Mouse (Mus musculus): Measurements from ENCODE around the gene Svs2.
"Not testable (repeated sequence)": the region's sequence is repeated elsewhere in the genome, so short reads cannot be mapped to it uniquely, and the experiment has no call there.

Gene Svs2

DNA sequence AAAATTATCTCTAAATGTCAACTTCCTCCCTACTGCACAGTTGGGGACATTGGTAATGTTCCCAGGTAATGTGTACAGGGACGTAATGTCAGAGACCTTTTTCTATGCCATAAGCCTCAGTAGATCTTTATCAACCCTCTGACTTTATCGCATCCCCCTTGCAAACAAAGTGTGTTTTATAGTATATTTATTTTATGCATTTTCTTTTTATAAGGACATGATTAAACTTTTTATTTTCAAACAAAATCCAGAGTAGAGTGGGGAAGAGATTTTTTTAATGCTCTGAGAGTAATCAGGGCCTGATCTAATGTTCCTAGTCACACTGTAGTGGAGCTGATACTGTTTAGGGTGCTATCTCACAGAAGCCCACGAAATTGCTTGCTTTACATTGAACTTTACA is at the start of gene Svs2:
Gene Svs2, minus strand, starts transcription at position 101 of the 400 bp plus-strand sequence.
- no peak for DNase-seq

DNA sequence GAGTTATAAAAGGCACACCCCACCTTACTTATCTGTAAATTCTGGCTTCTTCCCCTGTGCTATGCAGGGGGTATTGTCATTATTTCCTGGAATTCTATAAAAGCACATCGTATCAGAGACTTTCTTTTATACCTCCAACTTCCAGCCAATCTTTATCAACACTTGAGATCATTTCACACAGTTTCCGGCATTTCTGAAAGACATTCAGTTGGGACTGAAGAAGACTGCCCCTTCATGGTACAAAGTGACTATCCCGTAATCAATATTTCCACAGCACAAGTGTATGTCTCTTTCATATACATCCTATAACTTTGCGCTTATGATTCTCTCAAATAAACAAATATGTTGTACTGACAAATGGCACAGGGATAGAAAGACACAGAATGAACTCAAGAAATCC is 40.1 kb upstream of the Svs2 start, which contains the start of gene Svs4:
Gene Svs4, minus strand, starts transcription at position 101 of the 400 bp plus-strand sequence.
- no peak for DNase-seq

DNA sequence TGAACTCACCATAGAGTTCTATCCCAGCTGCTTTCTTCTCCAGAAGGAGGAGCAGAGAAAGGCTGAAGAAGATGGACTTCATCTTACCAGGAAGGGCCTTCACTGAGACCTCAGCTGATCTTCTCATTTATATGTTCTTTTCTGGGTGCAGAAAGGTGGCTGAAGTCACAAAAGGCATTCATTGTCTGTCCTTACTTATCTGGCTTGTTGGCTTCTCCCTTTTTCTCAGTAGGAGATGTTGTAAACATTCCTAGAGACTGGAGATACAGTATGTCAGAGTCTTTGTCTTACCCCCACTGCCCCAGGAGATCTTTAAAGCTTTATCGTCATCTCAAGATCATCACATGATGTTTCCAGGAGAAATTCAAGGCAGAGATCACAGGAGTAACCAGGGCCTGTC is 18.3 kb upstream of the Svs2 start, which contains the start of gene Svs3b:
Gene Svs3b, minus strand, starts transcription at position 101 of the 400 bp plus-strand sequence.
- not testable (repeated sequence) for DNase-seq

DNA sequence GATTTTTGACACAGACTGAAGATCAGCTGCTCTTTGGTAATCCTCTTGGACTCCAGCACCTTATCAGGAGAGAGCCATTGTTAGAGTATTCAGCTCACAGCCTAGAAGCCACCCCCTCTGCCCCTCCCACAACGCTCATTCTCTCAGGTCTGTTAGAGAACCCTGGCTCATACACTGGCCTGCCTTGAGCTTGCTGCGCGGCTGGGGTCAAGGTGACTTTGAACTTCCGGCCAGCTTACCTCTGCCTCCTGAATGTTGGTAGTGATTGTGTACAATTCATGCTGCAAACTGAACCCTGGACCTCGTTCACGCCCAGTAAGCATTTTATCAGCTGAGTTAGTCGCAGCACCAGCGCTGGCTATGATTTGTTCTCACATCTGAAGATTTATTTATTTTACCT is 5.6 kb downstream of the Svs2 start:
- DNase-seq = no peak

DNA sequence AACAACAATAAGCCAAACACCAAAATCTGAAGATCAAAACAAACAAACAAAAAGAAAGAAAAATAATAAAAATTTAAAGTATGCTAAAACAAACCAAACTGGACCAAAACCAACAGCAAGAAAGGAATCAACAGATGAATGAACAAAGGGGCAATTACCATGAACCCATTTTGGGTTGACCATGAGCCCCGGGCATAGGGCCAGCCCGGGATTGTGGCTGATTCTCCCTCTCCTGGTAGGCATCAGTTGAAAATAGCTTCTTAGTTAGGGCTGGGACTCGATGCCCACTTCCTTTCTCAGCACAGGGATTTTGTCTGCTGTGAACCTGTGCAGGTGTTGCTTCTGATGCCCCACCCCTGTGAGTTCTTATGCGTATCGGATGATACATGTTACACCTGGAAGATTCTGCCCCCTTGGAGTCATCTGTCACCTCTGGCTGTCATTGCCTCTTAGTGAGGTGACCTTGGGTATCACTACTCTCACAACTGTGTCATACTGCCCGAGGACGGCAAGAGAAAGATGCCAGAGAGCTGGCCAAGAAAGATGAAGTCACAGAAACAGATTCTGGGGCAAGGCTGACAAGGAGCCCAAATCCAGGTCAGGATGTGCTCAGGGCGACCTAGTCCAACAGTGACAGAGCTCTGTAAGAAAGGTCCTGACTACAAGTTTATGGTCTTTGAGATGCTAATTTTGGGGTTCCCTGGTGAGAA is 9.8 kb downstream of the Svs2 start:
- DNase-seq = no peak

DNA sequence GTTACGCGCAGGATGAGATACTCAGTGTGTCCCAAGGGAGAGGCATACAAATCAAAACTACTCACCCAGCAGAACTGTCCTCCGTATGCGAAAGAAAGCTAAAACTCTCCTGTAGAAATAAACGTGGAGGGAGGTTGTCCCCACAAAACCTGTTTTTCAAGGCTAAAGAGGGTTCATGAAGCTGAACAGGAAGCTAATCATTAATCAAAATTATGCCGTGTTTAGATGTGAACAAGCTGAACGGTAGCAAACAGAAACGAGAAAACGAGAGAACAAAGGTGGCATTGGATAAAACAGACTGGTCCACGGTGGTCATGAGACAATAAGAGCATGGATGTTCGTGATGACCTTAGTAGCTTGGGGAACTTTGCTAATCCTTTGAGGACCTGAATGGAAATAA is 16.7 kb downstream of the Svs2 start, which contains the start of gene Wfdc15b:
Gene Wfdc15b, minus strand, starts transcription at position 139 of the 400 bp plus-strand sequence.
- DNase-seq = no peak

DNA sequence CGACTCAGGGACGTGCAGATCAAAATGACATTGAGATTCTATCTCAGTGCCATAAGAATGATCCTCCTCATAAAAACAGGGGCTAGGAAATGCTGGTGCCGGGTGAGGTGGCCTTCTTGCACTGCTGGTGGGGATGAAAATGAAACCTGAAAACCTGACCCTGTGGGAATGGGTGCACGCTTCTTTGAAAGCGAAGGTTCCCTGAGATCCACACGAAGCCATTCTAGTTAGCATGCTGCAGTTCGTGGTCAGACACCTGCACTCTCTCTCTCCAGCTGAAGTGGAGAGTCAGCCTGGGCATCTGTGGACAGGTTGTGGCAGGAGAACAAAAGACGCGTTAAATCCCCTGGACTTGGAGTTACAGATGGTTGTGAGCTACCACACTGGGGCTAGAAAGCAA is 19.0 kb downstream of the Svs2 start:
- peak; percentile 37 for DNase-seq

DNA sequence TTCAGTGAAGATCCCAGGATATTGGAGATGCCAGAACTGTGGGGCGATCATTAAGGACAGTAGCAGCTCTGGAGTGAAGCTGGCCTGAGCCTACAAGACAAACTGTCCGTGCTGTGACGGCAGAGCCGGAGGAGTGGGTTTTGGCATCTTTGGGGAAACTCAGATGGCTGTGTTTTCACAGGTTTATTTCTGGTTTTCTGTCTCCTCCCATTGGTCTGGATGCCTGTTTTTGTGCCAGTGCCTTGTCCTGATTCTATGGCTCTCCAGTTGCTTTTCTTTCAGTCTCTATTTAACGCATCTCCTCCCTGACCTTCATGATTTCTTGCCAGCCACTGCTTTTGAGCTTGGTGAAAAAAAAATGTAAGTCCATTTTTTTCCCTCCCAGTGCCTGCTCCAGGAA is 25.6 kb downstream of the Svs2 start:
- DNase-seq = no peak

DNA sequence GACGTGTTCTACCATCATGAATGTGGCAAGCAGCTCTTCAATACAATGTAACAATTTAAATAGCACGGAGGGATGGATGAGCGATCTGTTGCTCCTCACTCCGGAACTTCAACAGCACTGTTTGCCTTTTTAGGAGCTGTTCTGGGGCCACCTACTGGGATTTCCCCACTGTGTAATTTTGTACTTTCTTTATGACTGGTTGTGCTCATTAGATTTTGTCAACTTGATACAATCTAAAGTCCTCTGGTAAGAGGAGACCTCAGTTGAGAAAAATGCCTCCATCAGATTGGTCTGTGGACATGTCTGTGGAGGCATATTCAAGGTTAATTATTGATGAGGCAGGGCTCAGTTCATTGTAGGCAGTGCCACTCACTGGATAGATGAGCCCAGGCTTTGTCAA is 27.4 kb downstream of the Svs2 start:
- DNase-seq = no peak

DNA sequence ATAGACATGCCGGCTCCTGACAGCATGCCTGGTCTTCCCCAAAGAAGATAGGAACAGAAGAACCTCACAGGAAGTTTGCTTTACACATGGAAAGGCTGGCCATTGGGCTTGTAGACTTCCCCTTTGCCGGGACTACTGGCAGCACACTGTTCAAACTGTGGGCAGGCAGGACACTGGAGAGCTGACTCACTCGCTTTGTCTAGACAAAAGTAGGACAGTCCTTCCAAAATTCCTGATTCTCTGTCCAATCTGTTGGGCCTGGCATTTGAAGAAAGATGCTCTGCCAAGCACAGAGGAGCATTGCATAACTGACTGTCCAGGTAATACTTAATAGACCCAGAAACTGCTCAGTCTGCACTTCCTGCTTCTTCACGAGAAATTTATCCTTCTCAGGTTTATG is 31.6 kb downstream of the Svs2 start:
- DNase-seq = peak; percentile 27

DNA sequence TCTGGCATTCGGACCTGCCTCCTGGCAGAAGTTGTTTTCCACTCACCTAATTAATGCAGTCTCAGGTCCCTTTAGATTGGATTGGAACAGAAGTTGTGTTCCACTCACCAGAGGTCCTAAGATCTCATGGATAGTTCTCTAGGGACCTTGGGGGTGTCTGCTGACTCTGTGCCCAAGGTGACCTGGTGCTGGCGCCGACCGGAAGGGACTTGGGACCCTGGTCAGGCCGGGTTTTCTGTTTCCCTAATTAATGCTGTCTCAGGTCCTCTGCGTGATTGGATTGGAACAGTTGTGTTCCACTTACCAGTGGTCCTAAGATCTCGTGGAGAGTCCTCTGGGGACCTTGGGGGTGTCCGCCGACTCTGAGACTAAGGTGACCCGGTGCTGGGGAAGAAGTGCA is 32.3 kb downstream of the Svs2 start:
- DNase-seq = peak; percentile 75

DNA sequence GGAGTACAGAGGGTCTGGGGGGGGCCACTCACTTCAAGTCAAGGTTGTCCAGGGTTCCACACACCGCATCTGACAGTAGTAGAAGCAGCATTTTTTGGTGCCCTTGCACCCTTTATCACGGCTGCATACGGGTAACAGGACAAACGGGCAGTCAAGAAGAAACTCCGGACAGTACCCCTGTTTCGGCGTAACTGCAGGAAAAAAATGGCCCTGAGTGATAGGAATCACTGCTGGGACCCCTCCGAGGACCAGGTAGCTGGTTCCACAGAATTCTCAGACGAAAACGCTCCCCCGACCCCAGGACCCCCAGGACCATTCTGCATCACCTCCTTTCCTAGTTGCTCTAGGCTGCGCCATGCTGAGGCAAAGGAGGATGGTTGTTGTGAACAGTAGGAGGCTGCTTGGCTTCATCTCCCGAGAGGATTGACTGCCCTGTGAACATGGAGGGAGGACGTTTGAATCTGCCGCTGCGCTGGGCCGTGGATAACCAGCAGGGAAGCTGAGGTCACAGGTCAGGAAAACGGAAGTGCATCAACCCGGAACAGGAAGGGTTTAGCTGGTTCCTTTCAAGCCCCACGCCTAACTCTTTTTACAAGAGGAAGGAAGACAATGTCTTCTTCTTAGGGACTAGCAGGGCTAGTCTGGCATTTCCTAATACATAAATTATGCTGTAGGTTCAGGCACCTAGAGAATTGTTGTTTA is 38.5 kb downstream of the Svs2 start, which contains the start of gene Wfdc15a:
Gene Wfdc15a, minus strand, starts transcription at position 505 of the 702 bp plus-strand sequence.
- DNase-seq = peak; percentile 75

DNA sequence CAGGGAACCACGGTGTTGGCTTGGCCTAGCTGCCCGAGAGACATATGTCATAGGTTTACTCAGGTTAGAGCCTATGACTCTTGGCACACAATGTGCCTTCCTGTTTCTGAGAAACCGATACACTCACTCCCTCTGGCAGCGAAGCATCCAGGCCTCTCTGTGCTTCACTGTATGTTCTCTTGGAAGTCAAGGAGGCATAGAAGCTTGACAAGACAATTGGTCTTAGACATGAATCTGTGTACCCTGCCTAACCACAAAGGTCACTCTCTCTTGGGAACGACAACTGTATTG is 41.6 kb downstream of the Svs2 start:
- peak; percentile 57 for DNase-seq

DNA sequence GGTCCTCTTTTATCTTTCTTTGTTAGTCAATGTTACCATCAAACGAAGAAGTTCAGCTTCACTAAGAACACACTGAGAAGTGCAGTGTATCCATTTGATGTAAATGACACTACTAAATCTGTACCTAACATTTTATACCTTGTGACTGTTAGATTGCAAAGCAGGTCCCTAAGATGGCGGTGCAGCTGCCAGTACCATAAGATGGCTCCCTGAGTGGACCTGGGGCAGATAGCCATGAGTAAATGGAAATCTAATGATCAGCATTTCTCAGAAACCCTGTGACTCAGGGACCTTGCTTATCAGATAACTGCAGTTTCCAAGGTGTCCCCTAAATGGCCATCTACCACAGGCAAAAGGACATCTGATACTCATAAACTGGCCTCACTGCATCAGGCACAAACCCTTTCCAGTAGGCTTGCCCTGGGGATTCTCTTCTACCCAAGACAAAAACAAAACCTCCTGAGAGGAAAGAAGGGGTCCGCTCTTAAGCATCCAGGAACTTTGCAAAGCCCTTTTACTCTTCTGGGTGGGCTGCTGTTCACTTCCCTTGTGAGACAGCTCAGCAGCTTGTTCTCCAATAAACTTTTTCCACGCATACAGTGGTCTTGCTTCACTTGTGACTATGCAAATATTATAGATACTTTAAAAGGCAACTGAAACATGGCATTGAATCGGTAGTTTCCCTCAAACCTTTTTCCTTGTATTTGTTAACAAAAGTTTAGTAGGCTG is 42.1 kb downstream of the Svs2 start:
- DNase-seq = peak; percentile 31

DNA sequence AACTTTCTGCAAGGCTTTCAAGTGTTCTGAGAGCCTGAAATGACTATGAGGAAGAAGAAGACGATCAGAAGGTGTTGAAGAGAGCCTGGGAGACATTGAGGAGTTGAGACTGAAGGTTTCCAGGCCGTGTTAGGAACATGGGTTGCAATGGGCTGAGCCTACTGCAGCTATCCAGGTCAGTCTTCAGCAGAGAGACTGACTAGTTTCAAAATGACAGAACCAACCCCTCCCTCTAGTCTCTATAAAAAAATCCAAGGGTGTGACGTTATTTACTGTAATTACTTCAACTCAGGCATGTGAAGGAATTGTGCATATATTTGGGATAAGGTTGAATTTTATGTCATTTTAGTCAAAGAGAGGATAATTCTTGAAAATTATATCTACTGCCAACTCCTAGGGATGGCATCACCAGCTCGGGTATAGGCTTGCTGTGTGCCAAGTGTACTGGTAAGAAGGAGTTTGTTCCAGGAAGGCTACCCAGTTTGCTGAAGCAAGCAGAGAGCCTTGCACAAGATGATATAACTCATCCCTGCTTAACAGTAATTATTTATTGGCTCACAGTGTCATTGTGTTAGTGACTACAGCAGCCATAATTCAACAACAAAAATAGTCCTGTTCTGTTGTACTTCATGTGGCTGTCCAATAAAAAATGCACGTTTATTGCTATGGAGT is 43.2 kb downstream of the Svs2 start:
- peak; percentile 12 for DNase-seq

DNA sequence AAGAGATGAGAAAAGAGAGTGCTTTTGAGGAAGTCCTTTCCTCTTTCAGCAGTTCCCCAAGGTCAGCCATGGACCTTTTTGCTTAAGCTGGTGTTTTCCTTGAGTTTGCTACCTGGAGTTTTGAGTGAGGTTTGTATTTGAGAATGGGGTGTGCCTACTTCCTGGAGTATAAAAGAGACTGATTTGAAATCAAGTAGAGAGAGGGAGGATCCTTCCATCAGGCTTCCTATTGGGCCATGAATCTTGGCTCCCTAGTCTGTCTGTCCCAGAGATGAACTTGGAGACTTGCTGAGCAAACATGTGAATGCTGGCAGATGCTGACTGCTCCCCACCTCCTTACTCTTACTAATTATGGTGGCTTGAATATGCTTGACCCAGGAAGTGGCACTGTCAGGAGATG is 46.0 kb downstream of the Svs2 start:
- peak; percentile 54 for DNase-seq

DNA sequence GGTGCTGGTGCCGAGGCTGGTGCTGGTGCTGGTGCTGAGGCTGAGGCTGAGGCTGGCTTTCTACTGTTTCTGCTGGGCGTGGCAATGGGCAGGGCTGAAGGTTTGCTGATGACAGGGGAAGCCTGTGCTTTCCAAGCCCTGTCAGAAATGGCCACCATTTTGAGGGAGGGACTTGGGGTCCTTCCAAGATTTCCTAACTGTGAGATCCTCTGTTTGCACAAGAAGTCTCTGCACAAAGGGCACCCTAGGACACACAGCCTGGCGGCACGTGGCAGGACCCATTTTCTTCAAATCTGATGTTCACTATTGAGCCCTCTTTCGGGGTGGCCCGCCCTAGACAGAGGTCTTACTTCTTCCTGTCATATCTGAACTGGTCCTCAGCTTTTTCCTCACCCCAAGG is 47.7 kb downstream of the Svs2 start, which contains the start of gene Wfdc12:
Gene Wfdc12, minus strand, starts transcription at position 33 of the 400 bp plus-strand sequence.
- DNase-seq = peak; percentile 81

DNA sequence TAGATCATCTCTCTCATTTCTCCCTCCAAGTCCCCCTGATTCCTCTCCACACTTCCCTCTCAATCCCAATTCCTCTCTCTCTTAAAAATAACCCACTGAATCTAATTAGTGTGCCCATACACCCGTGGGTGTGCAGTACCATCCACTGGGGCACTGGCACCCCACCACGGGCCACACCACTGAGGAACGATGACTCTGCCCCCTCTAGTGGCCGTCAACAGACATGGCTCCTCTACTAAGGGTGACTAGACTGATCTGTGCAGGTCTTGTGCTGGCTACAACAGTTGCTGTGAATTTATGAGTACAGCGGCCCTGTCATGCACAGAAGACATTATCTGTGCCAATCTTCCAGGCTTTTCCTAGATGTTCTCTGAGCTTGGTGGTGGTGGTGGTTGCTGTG is 49.5 kb downstream of the Svs2 start:
- DNase-seq = peak; percentile 50
